Mouse (Mus musculus) E14TG2a.4 (cell line): Measurements from ENCODE around the gene Spred3.

Experiments used
- CTCF ChIP-seq: conservative IDR thresholded peaks from 2 replicates; pipeline ENCODE4 v1.5.1; 2014; ENCODE audit warnings: low read length
- NANOG ChIP-seq: IDR thresholded peaks from 2 replicates; pipeline ENCODE4 v1.6.1; 2014; ENCODE audit warnings: borderline replicate concordance, low read length, mixed read lengths

- TF ChIP-seq CTCF = no peak
- no peak for TF ChIP-seq NANOG
Observed at GRCm38 (mm10) chr7:29137429-29137828, 32.8 kb downstream of the Spred3 start.
